Mouse (Mus musculus) heart, adult 2 months (tissue): ENCODE data around the gene Map3k5. TPM values are rescaled to one million over a fixed set of nuclear protein-coding genes. Genes with fewer than 3 reads are reported as not detected.

Source experiments
- DNase-seq, 2 experiments: peaks; one replicate each; pipeline ENCODE4 v3.0.0; 2021
- H3K27ac ChIP-seq: fragments of 200-600 bp; 2 replicates; pipeline ENCODE4 v1.8.1; 2022
- H3K27me3 ChIP-seq: fragments of 200-500 bp; 2 replicates; pipeline ENCODE4 v1.6.1; 2012; ENCODE audit warnings: mild to moderate bottlenecking, low read length, inconsistent platforms, mixed read lengths; ENCODE audit not compliant: control insufficient read depth, insufficient read depth
- H3K36me3 ChIP-seq: fragments of 200-500 bp; 2 replicates; pipeline ENCODE4 v1.6.1; 2012; ENCODE audit warnings: low read length, inconsistent platforms; ENCODE audit not compliant: control insufficient read depth, insufficient read depth
- H3K4me1 ChIP-seq: fragments of 200-500 bp; 2 replicates; pipeline ENCODE4 v1.6.1; 2011; ENCODE audit warnings: low read length; ENCODE audit not compliant: control insufficient read depth, insufficient read depth
- H3K4me3 ChIP-seq: fragments of 200-600 bp; 2 replicates; pipeline ENCODE4 v1.8.1; 2022
- H3K79me2 ChIP-seq: fragments of 200-500 bp; replicated peaks from 2 replicates; pipeline ENCODE4 v1.6.1; 2012; ENCODE audit warnings: mild to moderate bottlenecking, inconsistent platforms, low read length, moderate library complexity, mixed read lengths; ENCODE audit not compliant: control insufficient read depth, insufficient read depth
- H3K9ac ChIP-seq: fragments of 200-500 bp; 2 replicates; pipeline ENCODE4 v1.6.1; 2012; ENCODE audit warnings: low read depth, mild to moderate bottlenecking, control low read depth, inconsistent platforms, low read length, mixed read lengths
- CTCF ChIP-seq: fragments of 200-600 bp; IDR thresholded peaks from 2 replicates; pipeline ENCODE4 v1.8.1; 2022; ENCODE audit warnings: antibody characterized with exemption, mild to moderate bottlenecking, moderate library complexity
- EP300 ChIP-seq: fragments of 200-500 bp; IDR thresholded peaks from 2 replicates; pipeline ENCODE4 v1.6.1; 2011; ENCODE audit warnings: low read depth, low read length, control low read depth; ENCODE audit not compliant: insufficient read depth
- POLR2A ChIP-seq: fragments of 200-500 bp; IDR thresholded peaks from 2 replicates; pipeline ENCODE4 v1.6.1; 2011; ENCODE audit warnings: mild to moderate bottlenecking, low read depth, low read length, control low read depth; ENCODE audit not compliant: insufficient read depth
- WGBS: fragments of 180-500 bp; shearing (Covaris S2); methylation state at CpG from one replicate; pipeline ENCODE4 v1.1.7; 2018; 5-methylcytosine and 5-hydroxymethylcytosine counted together
- intact Hi-C: fragments of 180-260 bp; cut with DNase I; formaldehyde crosslinking; loops from one replicate; pipeline ENCODE4 v1.15.1; 2025
- long read RNA-seq: library from polyadenylated mRNA; stranded (forward); transcript quantifications from one replicate; pipeline ENCODE4 v2.0.0, GENCODE M21; 2021
- polyA plus RNA-seq: library from polyadenylated mRNA; depleted of rRNA; stranded (reverse); fragments of >200 nt; gene quantifications from 2 replicates; pipeline ENCODE4 v1.2.3, GENCODE M21; 2012; rRNA removed
- total RNA-seq, 2 experiments: library from RNA; stranded (reverse); gene quantifications; 2 replicates each; pipeline ENCODE4 v1.2.3; 2021

Gene Map3k5
- total RNA-seq: 10 to 100 TPM; 42.6 to 45.3 TPM
- 7.6 and 11.9 TPM in 2 replicates for polyA plus RNA-seq
- long read RNA-seq, partial matches to known transcripts: 0 of 3 reads
- long read RNA-seq, other reads (novel, unspliced or antisense): 3 of 3 reads

DNA sequence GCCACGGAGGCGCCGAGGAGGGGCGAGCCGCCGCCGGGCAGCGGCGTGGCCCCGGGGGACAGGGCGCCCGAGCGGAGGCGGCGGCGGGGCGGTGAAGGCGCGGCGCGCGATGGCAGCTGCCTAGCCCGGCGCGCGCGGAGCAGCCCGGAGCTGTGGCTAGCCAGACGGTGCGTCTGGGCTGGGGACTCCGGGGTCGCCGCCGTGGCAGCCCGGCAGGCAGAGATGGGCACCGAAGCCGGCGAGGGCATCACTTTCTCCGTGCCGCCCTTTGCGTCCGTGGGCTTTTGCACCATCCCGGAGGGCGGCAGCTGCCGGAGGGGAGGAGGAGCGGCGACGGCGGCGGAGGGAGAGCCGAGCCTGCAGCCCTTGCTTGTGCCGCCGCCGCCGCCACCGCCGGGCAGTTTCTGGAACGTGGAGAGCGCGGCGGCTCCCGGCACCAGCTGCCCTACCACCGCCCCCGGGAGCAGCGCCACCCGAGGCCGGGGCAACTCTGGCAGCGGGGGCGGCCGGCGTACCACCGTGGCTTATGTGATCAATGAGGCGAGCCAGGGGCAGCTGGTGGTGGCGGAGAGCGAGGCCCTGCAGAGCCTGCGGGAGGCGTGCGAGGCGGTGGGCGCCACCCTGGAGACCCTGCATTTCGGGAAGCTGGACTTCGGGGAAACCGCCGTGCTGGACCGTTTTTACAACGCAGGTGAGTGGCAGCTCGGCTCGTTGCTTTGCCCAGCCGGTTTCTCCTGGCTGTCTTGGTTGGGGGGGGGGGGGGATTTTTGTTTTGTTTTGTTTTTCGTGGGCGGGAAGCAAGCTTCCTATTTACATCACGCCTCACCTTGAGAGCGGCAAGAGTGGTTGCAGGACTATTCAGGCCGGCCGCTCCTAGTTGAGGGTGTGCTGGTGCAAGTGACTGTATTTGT lies at the start of gene Map3k5:
Map3k5 (plus strand) TSS at position 89 of the 911 bp plus-strand sequence.
- no peak for DNase-seq
- H3K79me2 ChIP-seq: 0 out of 2 replicates have a peak, but pooled peaks cover 2% of the 10 kb centered on the region
- peak; percentile 50 for TF ChIP-seq CTCF
- no peak for TF ChIP-seq EP300
- H3K4me3 ChIP-seq: peak within 1 kb of the TSS; percentile 72
- H3K4me1 ChIP-seq: peaks cover 16% of the 10 kb centered on the region
- intact Hi-C loops: loop anchor here (1.0 to 2.0 kb wide), 4 partner anchors 22 to 139 kb away; partner anchors contain the start of gene Pex7
- H3K27ac ChIP-seq: peak within 1 kb of the TSS; percentile 91
- H3K27me3 ChIP-seq: no peaks in the 10 kb centered on the region
- WGBS: 1% methylated on average over 88 of the region's 95 CpGs
- H3K36me3 ChIP-seq: peaks cover 8% of the 10 kb centered on the region; the same call in 1 of the 2 replicates
- H3K9ac ChIP-seq: peak within 1 kb of the TSS; percentile 99

DNA sequence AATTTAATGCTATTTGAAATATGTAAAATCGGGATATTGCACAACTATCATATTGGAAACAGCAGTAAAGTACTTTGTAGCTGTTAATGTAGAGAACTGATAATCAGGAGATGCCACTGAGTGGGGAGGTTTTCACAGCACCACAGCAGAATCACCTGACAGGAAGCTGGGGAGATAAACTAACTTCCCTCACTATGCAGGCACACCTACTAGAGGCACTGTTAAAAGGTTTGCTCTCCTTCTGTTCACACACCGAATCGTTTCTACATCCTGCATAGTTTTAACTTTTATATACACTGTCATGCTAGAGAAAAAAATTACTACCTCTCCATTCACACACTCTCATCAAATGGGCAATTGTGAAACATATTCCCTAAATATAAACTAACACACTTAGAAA lies 48.0 kb upstream of the Map3k5 start:
- no peaks in the 10 kb centered on the region for H3K36me3 ChIP-seq
- H3K79me2 ChIP-seq: no peaks in the 10 kb centered on the region
- TF ChIP-seq POLR2A (no peak), EP300 (no peak), CTCF (no peak)
- no peak overlapping the region for H3K27ac ChIP-seq
- intact Hi-C loops: no loop called here
- H3K4me1 ChIP-seq: no peaks in the 10 kb centered on the region
- H3K4me3 ChIP-seq: no peak overlapping the region
- H3K9ac ChIP-seq: no peak overlapping the region
- DNase-seq: no peak
- no peaks in the 10 kb centered on the region for H3K27me3 ChIP-seq
- WGBS: 64% methylated on average over 3 of the region's 3 CpGs

DNA sequence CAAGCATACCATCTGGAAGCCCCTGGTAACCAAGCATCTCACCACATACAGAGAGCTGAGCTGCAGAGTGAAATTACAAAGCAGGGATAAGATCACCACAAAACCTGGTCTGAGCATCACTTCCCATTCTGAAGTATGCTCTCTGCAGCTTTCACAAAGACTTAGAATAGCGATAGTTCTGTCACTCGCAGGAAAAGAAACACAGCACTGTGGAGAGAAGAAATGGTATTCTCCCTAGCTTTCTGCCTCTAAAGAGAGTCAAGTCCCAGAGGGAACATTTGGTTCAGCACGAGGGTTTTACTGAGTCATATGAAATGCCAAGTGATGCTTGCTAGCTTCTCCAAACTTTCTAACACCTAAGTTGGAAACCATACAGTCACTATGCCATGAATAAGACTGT lies 44.4 kb upstream of the Map3k5 start:
- 84% methylated on average over 3 of the region's 3 CpGs for WGBS
- Histone ChIP-seq H3K4me3 (no peak overlapping the region), H3K9ac (no peak overlapping the region), H3K4me1 (no peaks in the 10 kb centered on the region), H3K36me3 (no peaks in the 10 kb centered on the region), H3K79me2 (no peaks in the 10 kb centered on the region), H3K27me3 (no peaks in the 10 kb centered on the region), H3K27ac (no peak overlapping the region)
- intact Hi-C loops: loop anchor here (5.0 to 10.0 kb wide), 3 partner anchors 178 to 648 kb away; partner anchors contain the start of gene Il20ra
- no peak for DNase-seq
- TF ChIP-seq CTCF (no peak), EP300 (no peak), POLR2A (no peak)

DNA sequence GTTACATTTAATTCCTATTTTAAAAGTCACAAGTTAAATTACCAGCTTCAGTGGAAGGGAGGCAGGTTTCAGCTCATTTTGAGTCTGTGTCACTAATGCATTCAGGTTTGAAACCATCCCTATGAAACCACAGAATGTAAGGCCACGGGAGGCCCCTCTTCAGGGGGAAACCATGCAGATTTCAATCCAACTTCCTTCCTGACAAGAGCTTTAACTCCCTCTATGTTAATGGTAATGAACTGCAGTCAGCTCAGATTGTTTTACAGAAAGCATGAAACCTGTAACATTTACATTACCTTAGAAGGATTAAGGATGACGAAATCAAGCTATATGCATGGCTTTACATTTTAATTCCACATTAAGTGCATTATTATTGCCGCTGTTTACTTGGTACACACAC lies 42.6 kb upstream of the Map3k5 start:
- TF ChIP-seq POLR2A (no peak), CTCF (no peak), EP300 (no peak)
- 71% methylated on average over 3 of the region's 3 CpGs for WGBS
- intact Hi-C loops: loop anchor here (5.0 to 10.0 kb wide), 3 partner anchors 179 to 649 kb away; partner anchors contain the start of gene Il20ra
- no peak for DNase-seq
- Histone ChIP-seq H3K27ac (no peak overlapping the region), H3K4me3 (no peak overlapping the region), H3K4me1 (no peaks in the 10 kb centered on the region), H3K27me3 (no peaks in the 10 kb centered on the region), H3K36me3 (no peaks in the 10 kb centered on the region), H3K9ac (no peak overlapping the region), H3K79me2 (no peaks in the 10 kb centered on the region)

DNA sequence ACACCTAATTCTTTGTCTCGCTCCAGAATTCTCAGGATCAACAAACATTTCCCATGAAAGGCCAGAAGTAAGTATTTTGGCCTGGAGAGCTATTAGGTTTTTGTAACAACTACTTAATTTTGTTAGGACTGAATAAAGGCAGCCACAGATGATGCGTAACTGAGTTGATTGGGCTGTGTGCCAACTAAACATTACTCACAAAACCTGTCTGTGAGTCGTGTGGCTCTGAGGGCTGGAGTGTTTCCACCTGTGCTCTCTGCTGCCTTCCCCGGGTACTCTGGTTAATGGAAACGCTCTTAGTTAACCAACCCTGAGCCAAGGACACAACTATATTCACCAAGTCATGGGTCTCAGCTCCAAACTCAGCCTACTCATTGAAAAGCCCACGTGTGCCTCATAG lies 41.1 kb upstream of the Map3k5 start:
- 79% methylated on average over 6 of the region's 6 CpGs for WGBS
- TF ChIP-seq POLR2A: no peak
- TF ChIP-seq EP300: no peak
- TF ChIP-seq CTCF: no peak
- Histone ChIP-seq H3K9ac (no peak overlapping the region), H3K36me3 (no peaks in the 10 kb centered on the region), H3K79me2 (no peaks in the 10 kb centered on the region), H3K27me3 (no peaks in the 10 kb centered on the region), H3K27ac (no peak overlapping the region), H3K4me3 (no peak overlapping the region), H3K4me1 (no peaks in the 10 kb centered on the region)
- intact Hi-C loops: loop anchor here (5.0 to 10.0 kb wide), 3 partner anchors 181 to 651 kb away; partner anchors contain the start of gene Il20ra
- no peak for DNase-seq
